Mouse (Mus musculus): ENCODE data around the gene Ttc23. TPM values are rescaled to one million over a fixed set of nuclear protein-coding genes. Genes with fewer than 3 reads are reported as not detected.

The Ttc23 gene
- polyA plus RNA-seq, 1 experiment: 14.2 TPM

DNA sequence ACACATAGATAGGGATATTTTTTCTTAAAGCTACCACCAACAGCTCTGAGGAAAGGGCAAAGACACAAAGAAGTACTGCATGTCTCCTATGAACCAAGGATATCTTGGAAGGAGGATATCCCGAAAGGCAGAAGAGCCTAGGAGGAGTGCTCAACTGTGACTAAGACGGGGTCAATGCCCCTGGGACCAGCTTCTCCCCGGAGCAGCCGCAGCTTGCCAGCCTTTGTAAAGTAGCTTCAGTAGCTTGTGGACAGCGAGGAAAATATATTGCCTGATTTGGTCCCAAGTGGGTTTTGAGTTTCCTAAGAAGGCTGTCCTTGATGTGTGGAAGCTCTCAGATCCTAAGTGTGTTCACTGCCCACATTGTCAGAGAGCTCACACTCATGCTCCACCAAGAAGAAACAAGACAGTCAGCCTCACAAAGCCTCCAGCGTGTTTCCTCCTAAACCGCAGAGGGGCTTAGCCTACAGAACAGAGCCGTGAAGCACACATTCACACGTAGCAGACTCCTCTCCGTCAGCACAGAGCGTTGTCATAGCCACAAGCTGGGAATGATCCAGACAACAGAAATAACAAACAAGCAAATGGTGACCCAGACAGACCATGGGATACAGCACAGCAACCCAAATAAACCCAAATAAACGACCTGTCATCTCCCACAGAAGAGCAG is 129.6 kb downstream of the Ttc23 start:
- no peak overlapping the region for H3ac ChIP-seq (ENCODE audit: control insufficient read depth, insufficient read length)
- peak overlapping the region; percentile 80 for H3K4me2 ChIP-seq (ENCODE audit: low read depth)
- no peaks in the 10 kb centered on the region for H3K36me3 ChIP-seq (ENCODE audit: control insufficient read depth, insufficient read depth)
- H3K4me3 ChIP-seq: no peak overlapping the region
- no peaks in the 10 kb centered on the region for H3K79me2 ChIP-seq (ENCODE audit: control insufficient read depth, insufficient read depth)
- TF ChIP-seq TCF12 (IDR thresholded peaks at IDR 0.05; ENCODE audit: insufficient read depth, poor library complexity, severe bottlenecking) (no peak), REST (IDR thresholded peaks at IDR 0.05; ENCODE audit: insufficient read depth, insufficient read length) (no peak), CEBPB (IDR thresholded peaks at IDR 0.05; ENCODE audit: insufficient read depth, poor library complexity, severe bottlenecking) (no peak), SRF (IDR thresholded peaks at IDR 0.05; ENCODE audit: control insufficient read depth, insufficient read length, low read depth) (no peak), MAX (IDR thresholded peaks at IDR 0.05; ENCODE audit: low read depth) (no peak), TCF3 (IDR thresholded peaks at IDR 0.05; ENCODE audit: insufficient read length, low read depth) (no peak), USF1 (IDR thresholded peaks at IDR 0.05; ENCODE audit: low read depth) (no peak), MYOD1 (IDR thresholded peaks at IDR 0.05; ENCODE audit: control insufficient read depth in 1 of 3, insufficient read length in 2 of 3, low read depth in 2 of 3) (no peak), POLR2A (IDR thresholded peaks at IDR 0.05; ENCODE audit: insufficient read length, low read depth) (no peak), MYOG (IDR thresholded peaks at IDR 0.05; ENCODE audit: control insufficient read depth in 1 of 3, insufficient read depth in 1 of 3, insufficient read length in 2 of 3, low read depth in 2 of 3) (no peak), E2F4 (IDR thresholded peaks at IDR 0.05; ENCODE audit: insufficient read depth) (no peak), POLR2AphosphoS2 (IDR thresholded peaks at IDR 0.05; ENCODE audit: insufficient read length, low read depth) (no peak)
- peaks cover 49% of the 10 kb centered on the region for H3K27me3 ChIP-seq (ENCODE audit: control insufficient read depth, insufficient read depth, insufficient read length)

- TF ChIP-seq POLR2AphosphoS2 (IDR thresholded peaks at IDR 0.05; ENCODE audit: insufficient read length, low read depth) (no peak), REST (IDR thresholded peaks at IDR 0.05; ENCODE audit: insufficient read depth, insufficient read length) (no peak), MYOG (IDR thresholded peaks at IDR 0.05; ENCODE audit: control insufficient read depth in 1 of 3, insufficient read depth in 1 of 3, insufficient read length in 2 of 3, low read depth in 2 of 3) (no peak), MAX (IDR thresholded peaks at IDR 0.05; ENCODE audit: low read depth) (no peak), POLR2A (IDR thresholded peaks at IDR 0.05; ENCODE audit: insufficient read length, low read depth) (no peak), USF1 (IDR thresholded peaks at IDR 0.05; ENCODE audit: low read depth) (no peak), E2F4 (IDR thresholded peaks at IDR 0.05; ENCODE audit: insufficient read depth) (no peak)
- Histone ChIP-seq H3K36me3 (ENCODE audit: control insufficient read depth, insufficient read depth) (no peaks in the 10 kb centered on the region), H3K27me3 (ENCODE audit: control insufficient read depth, insufficient read depth, insufficient read length) (peaks cover 39% of the 10 kb centered on the region), H3K79me2 (ENCODE audit: control insufficient read depth, insufficient read depth) (no peaks in the 10 kb centered on the region), H3K4me2 (ENCODE audit: low read depth) (no peak overlapping the region), H3K4me3 (no peak overlapping the region), H3ac (ENCODE audit: control insufficient read depth, insufficient read length) (no peak overlapping the region)
Measured at GRCm38 (mm10) chr7:67787861-67788260, 140.7 kb downstream of the Ttc23 start.

DNA sequence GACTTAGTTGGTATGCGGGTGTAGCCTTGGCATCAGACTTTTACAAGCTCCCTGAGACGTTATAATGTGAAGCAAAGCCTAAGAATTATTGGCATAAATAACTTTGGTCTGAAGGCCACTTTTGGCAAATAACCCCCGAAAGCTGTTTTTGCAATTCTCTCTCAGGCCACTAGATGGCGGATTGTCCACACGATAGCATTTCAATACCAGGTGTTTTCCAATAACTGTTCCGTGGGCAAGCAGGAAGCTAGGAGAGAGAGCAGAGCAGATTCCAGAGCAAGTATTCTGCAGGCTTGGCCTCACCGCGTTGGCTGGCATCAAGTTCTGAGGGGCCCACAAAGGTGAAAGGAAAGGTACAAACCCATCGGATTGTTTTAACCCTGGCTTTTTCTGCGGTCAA is 141.5 kb downstream of the Ttc23 start:
- Histone ChIP-seq H3K4me2 (ENCODE audit: low read depth) (peak overlapping the region; percentile 39), H3K79me2 (ENCODE audit: control insufficient read depth, insufficient read depth) (no peaks in the 10 kb centered on the region), H3K27me3 (ENCODE audit: control insufficient read depth, insufficient read depth, insufficient read length) (peaks cover 35% of the 10 kb centered on the region), H3K4me3 (no peak overlapping the region), H3K36me3 (ENCODE audit: control insufficient read depth, insufficient read depth) (no peaks in the 10 kb centered on the region), H3ac (ENCODE audit: control insufficient read depth, insufficient read length) (no peak overlapping the region)
- TF ChIP-seq TCF3 (IDR thresholded peaks at IDR 0.05; ENCODE audit: insufficient read length, low read depth): no peak
- no peak for TF ChIP-seq MYOG (IDR thresholded peaks at IDR 0.05; ENCODE audit: control insufficient read depth in 1 of 3, insufficient read depth in 1 of 3, insufficient read length in 2 of 3, low read depth in 2 of 3)
- no peak for TF ChIP-seq USF1 (IDR thresholded peaks at IDR 0.05; ENCODE audit: low read depth)
- TF ChIP-seq SRF (IDR thresholded peaks at IDR 0.05; ENCODE audit: control insufficient read depth, insufficient read length, low read depth): no peak
- TF ChIP-seq MYOD1 (IDR thresholded peaks at IDR 0.05; ENCODE audit: control insufficient read depth in 1 of 3, insufficient read length in 2 of 3, low read depth in 2 of 3): no peak

- Histone ChIP-seq H3K36me3 (ENCODE audit: control insufficient read depth, insufficient read depth) (no peaks in the 10 kb centered on the region), H3ac (ENCODE audit: control insufficient read depth, insufficient read length) (no peak overlapping the region), H3K79me2 (ENCODE audit: control insufficient read depth, insufficient read depth) (no peaks in the 10 kb centered on the region), H3K27me3 (ENCODE audit: control insufficient read depth, insufficient read depth, insufficient read length) (peaks cover 26% of the 10 kb centered on the region), H3K4me3 (no peak overlapping the region), H3K4me2 (ENCODE audit: low read depth) (no peak overlapping the region)
- TF ChIP-seq REST (IDR thresholded peaks at IDR 0.05; ENCODE audit: insufficient read depth, insufficient read length) (no peak), TCF12 (IDR thresholded peaks at IDR 0.05; ENCODE audit: insufficient read depth, poor library complexity, severe bottlenecking) (no peak), SRF (IDR thresholded peaks at IDR 0.05; ENCODE audit: control insufficient read depth, insufficient read length, low read depth) (no peak), MAX (IDR thresholded peaks at IDR 0.05; ENCODE audit: low read depth) (no peak), POLR2AphosphoS2 (IDR thresholded peaks at IDR 0.05; ENCODE audit: insufficient read length, low read depth) (no peak), E2F4 (IDR thresholded peaks at IDR 0.05; ENCODE audit: insufficient read depth) (no peak), TCF3 (IDR thresholded peaks at IDR 0.05; ENCODE audit: insufficient read length, low read depth) (no peak)
Measured at GRCm38 (mm10) chr7:67791256-67791655, 144.0 kb downstream of the Ttc23 start.

DNA sequence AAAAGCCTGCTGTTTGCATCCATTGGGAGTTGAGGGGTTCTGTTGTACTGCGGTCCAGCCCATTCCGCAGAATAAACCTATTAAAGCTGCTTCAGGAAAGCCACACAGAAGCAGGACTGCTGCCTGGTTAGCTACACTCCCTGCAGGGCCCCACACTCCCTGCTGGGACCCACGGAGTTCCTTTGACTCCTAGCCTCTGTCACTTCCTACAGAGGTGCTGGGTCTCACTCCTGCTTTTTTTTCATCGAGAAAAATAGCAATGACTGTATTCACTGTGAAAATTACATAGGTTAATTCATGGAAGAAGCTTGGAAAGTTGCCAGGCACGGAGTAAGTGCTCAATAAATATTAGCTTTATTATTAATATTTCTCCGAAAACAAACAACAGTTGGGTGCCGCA is 146.2 kb downstream of the Ttc23 start:
- H3K4me2 ChIP-seq (ENCODE audit: low read depth): no peak overlapping the region
- no peaks in the 10 kb centered on the region for H3K36me3 ChIP-seq (ENCODE audit: control insufficient read depth, insufficient read depth)
- peaks cover 26% of the 10 kb centered on the region for H3K27me3 ChIP-seq (ENCODE audit: control insufficient read depth, insufficient read depth, insufficient read length)
- no peak overlapping the region for H3ac ChIP-seq (ENCODE audit: control insufficient read depth, insufficient read length)
- TF ChIP-seq SRF (IDR thresholded peaks at IDR 0.05; ENCODE audit: control insufficient read depth, insufficient read length, low read depth): no peak
- no peaks in the 10 kb centered on the region for H3K79me2 ChIP-seq (ENCODE audit: control insufficient read depth, insufficient read depth)
- no peak overlapping the region for H3K4me3 ChIP-seq

Measured in myocyte (in vitro differentiated cells).